ENCODE assay signal across 9 mouse cellular contexts in the genomic region with DNA sequence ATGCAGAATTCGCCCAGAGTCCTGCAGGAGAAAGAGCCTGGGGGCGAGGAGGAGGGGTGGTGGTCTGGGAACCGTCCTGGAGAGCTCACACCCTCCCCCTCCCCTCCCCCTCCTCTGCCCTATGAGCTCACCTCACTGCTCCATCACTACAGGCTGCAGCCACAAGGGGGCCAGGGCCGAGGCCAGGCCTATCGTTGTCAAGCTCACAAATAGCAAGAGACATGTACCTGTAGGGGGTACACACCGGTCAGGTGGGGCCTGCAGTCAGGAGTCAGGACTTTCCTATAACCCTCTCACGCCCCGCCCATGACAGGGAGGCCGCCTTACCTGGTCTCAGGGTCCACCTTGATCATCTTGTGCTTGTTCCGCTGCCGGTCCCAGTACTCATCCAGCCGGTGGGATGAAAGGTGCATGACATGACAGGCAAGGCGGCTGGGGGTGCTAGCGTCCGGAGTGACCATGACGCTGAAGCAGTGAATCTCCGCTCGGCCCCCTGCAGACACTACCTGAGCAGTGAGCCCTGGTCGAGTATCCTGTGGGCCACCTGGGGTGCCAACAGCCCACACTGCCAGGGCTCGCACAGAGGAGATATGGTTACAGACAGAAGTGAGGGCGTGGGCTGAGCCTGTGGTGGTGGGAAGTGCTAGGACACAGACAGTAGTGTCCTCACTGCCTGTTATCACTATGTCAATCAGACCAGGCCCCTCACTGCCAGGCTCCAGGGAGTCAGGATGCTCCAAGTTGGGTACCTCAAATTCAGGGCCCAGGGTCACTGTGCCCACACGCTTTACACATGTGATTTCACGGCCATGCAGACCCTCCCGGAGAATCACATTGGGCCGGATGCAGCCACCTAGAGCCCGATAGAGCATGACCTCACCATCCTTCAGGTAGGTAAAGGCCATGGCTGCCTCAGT. TPM values are rescaled to one million over a fixed set of nuclear protein-coding genes. Genes with fewer than 3 reads are reported as not detected.
DNase-seq lines count a peak whose midpoint lies in the region; ATAC-seq and TF ChIP-seq lines count a peak whose summit lies in the region.
"Had no signal": no experiment of that assay in that cellular context is flagged by ENCODE, and none has a peak within 500 bp of the region (broad histone marks: within the 10 kb centered on the region; RNA-seq: fewer than 3 reads in every experiment).

No protein-coding gene starts in this region.

- no peak for TF ChIP-seq EP300 in heart, postnatal 0 days (IDR thresholded peaks at IDR 0.05; ENCODE audit: low read depth)

- H3K27ac ChIP-seq in heart, postnatal 0 days (ENCODE audit: low read depth): no peak overlapping the region
- no peak overlapping the region for H3K27ac ChIP-seq in heart, embryonic 12.5 days (ENCODE audit: poor library complexity, severe bottlenecking)
- peak overlapping the region; percentile 36; the same call in 1 of the 2 replicates for H3K27ac ChIP-seq in forebrain, embryonic 12.5 days
- H3K27ac ChIP-seq in limb, embryonic 10.5 days: peak overlapping the region; percentile 50; the same call in 1 of the 2 replicates
- no peak overlapping the region for H3K27ac ChIP-seq in neural tube, embryonic 12.5 days
- H3K27ac ChIP-seq: liver, embryonic 13.5 days had no signal

- H3K27me3 ChIP-seq in heart, postnatal 0 days (ENCODE audit: control insufficient read depth, insufficient read depth, low read length): no peaks in the 10 kb centered on the region
- H3K27me3 ChIP-seq in heart, embryonic 12.5 days (replicated peaks): no peaks in the 10 kb centered on the region
- H3K27me3 ChIP-seq in forebrain, embryonic 12.5 days: no peaks in the 10 kb centered on the region
- no peaks in the 10 kb centered on the region for H3K27me3 ChIP-seq in limb, embryonic 10.5 days (ENCODE audit: low read depth, poor library complexity, severe bottlenecking)
- no peaks in the 10 kb centered on the region for H3K27me3 ChIP-seq in neural tube, embryonic 12.5 days (replicated peaks)
- H3K27me3 ChIP-seq: liver, embryonic 13.5 days had no signal

- no peaks in the 10 kb centered on the region for H3K9me3 ChIP-seq in heart, postnatal 0 days (replicated peaks; ENCODE audit: control insufficient read depth, low read length)
- H3K9me3 ChIP-seq in heart, embryonic 12.5 days (replicated peaks): no peaks in the 10 kb centered on the region
- no peaks in the 10 kb centered on the region for H3K9me3 ChIP-seq in forebrain, embryonic 12.5 days
- H3K9me3 ChIP-seq in limb, embryonic 10.5 days (replicated peaks): no peaks in the 10 kb centered on the region
- no peaks in the 10 kb centered on the region for H3K9me3 ChIP-seq in neural tube, embryonic 12.5 days
- H3K9me3 ChIP-seq: liver, embryonic 13.5 days had no signal

- peaks cover 20% of the 10 kb centered on the region for H3K4me1 ChIP-seq in heart, postnatal 0 days (ENCODE audit: control insufficient read depth, insufficient read depth)
- H3K4me1 ChIP-seq in heart, embryonic 12.5 days (replicated peaks): peaks cover 53% of the 10 kb centered on the region
- peaks cover 71% of the 10 kb centered on the region for H3K4me1 ChIP-seq in forebrain, embryonic 12.5 days
- H3K4me1 ChIP-seq in limb, embryonic 10.5 days: peaks cover 70% of the 10 kb centered on the region
- peaks cover 65% of the 10 kb centered on the region for H3K4me1 ChIP-seq in neural tube, embryonic 12.5 days

- TF ChIP-seq CTCF in heart, postnatal 0 days (IDR thresholded peaks at IDR 0.05; ENCODE audit: low read depth): peak; percentile 67

- no peak overlapping the region for H3K9ac ChIP-seq in heart, postnatal 0 days (replicated peaks; ENCODE audit: low read depth, low read length)
- no peak overlapping the region for H3K9ac ChIP-seq in heart, embryonic 12.5 days
- 0 out of 2 replicates have a peak overlapping the region, but pooled peaks have one; percentile 17 for H3K9ac ChIP-seq in forebrain, embryonic 12.5 days
- H3K9ac ChIP-seq in neural tube, embryonic 12.5 days: no peak overlapping the region
- H3K9ac ChIP-seq: liver, embryonic 13.5 days had no signal

- ATAC-seq in heart, postnatal 0 days (ENCODE audit: insufficient read depth, low read depth): no peak
- no peak for ATAC-seq in heart, embryonic 12.5 days (ENCODE audit: insufficient number of reproducible peaks, low FRiP score)
- no peak for ATAC-seq in forebrain, embryonic 12.5 days (ENCODE audit: low FRiP score)
- ATAC-seq in neural tube, embryonic 12.5 days (ENCODE audit: low FRiP score, low read depth): no peak

- DNase-seq in heart, postnatal 0 days (ENCODE audit: low spot score): peak; percentile 45
- DNase-seq in A20 (ENCODE audit: low read depth, low spot score): peak; percentile 78
- peak; percentile 32 to 52 for DNase-seq in adrenal gland, adult 18-20 months (ENCODE audit: low spot score in 2 of 2)
- DNase-seq in limb, embryonic 10.5 days (ENCODE audit: low spot score): peak; percentile 82
- DNase-seq in frontal cortex, postnatal 36 days (ENCODE audit: low spot score in 2 of 2): no peak
- DNase-seq: liver, embryonic 13.5 days had no signal

- no peak overlapping the region for H3K4me3 ChIP-seq in heart, postnatal 0 days (ENCODE audit: low read depth, low read length)
- no peak overlapping the region for H3K4me3 ChIP-seq in heart, embryonic 12.5 days
- H3K4me3 ChIP-seq in forebrain, embryonic 12.5 days (replicated peaks): no peak overlapping the region
- H3K4me3 ChIP-seq in limb, embryonic 10.5 days: peak overlapping the region; percentile 16; the same call in 1 of the 2 replicates
- H3K4me3 ChIP-seq in neural tube, embryonic 12.5 days: no peak overlapping the region
- H3K4me3 ChIP-seq: liver, embryonic 13.5 days had no signal

- whole genome bisulfite sequencing in heart, postnatal 0 days: 48% methylated on average over 26 of the region's 26 CpGs
- 54% methylated on average over 24 of the region's 26 CpGs for WGBS in heart, embryonic 12.5 days
- WGBS in forebrain, embryonic 12.5 days: 47% methylated on average over 26 of the region's 26 CpGs
- WGBS in limb, embryonic 10.5 days: 51% methylated on average over 26 of the region's 26 CpGs
- 58% methylated on average over 26 of the region's 26 CpGs for WGBS in neural tube, embryonic 12.5 days

- no peak overlapping the region for H3K4me2 ChIP-seq in heart, postnatal 0 days (ENCODE audit: low read depth, low read length)
- H3K4me2 ChIP-seq in heart, embryonic 12.5 days: no peak overlapping the region
- peak overlapping the region; percentile 15; the same call in 1 of the 2 replicates for H3K4me2 ChIP-seq in forebrain, embryonic 12.5 days
- H3K4me2 ChIP-seq in neural tube, embryonic 12.5 days (replicated peaks): peak overlapping the region; percentile 79
- H3K4me2 ChIP-seq: liver, embryonic 13.5 days had no signal

- H3K36me3 ChIP-seq in heart, postnatal 0 days (replicated peaks; ENCODE audit: control insufficient read depth, insufficient read depth, low read length): peaks cover 37% of the 10 kb centered on the region
- peaks cover 50% of the 10 kb centered on the region for H3K36me3 ChIP-seq in heart, embryonic 12.5 days
- peaks cover 66% of the 10 kb centered on the region for H3K36me3 ChIP-seq in forebrain, embryonic 12.5 days (replicated peaks)
- H3K36me3 ChIP-seq in limb, embryonic 10.5 days: peaks cover 69% of the 10 kb centered on the region
- peaks cover 53% of the 10 kb centered on the region for H3K36me3 ChIP-seq in neural tube, embryonic 12.5 days

RNA-seq across cellular contexts. Expression of a gene that starts 4.3 kb away (rescaled TPM):
- total RNA-seq in heart, postnatal 0 days (2014; rRNA removed; ENCODE audit: low replicate concordance): 54.0 and 71.1 TPM in 2 replicates
- 38.3 and 39.6 TPM in 2 replicates for polyA plus RNA-seq in heart, postnatal 0 days (2015; fragmentation: Nextera tagmentation; extraction: Ambion mirVana)
- 89.4 and 91.4 TPM in 2 replicates for polyA plus RNA-seq in heart, embryonic 12.5 days (2016; fragmentation: Nextera tagmentation; extraction: Ambion mirVana)
- 10 to 100 TPM; 64.6 to 81.8 TPM for total RNA-seq in adrenal gland, adult 18-20 months (2021)
- polyA plus RNA-seq in forebrain, embryonic 12.5 days (2016; fragmentation: Nextera tagmentation; extraction: Ambion mirVana): 225 and 235 TPM in 2 replicates
- 175 and 214 TPM in 2 replicates for polyA plus RNA-seq in limb, embryonic 10.5 days (2016; fragmentation: Nextera tagmentation; extraction: Ambion mirVana)
- polyA plus RNA-seq in neural tube, embryonic 12.5 days (2016; fragmentation: Nextera tagmentation; extraction: Ambion mirVana): 240 and 254 TPM in 2 replicates

RNA-seq across cellular contexts. Expression of a gene that starts 4.5 kb away (rescaled TPM):
- total RNA-seq in heart, postnatal 0 days (2014; rRNA removed; ENCODE audit: low replicate concordance): 44.9 and 53.2 TPM in 2 replicates
- 21.1 and 25.1 TPM in 2 replicates for polyA plus RNA-seq in heart, postnatal 0 days (2015; fragmentation: Nextera tagmentation; extraction: Ambion mirVana)
- polyA plus RNA-seq in heart, embryonic 12.5 days (2016; fragmentation: Nextera tagmentation; extraction: Ambion mirVana): 79.4 and 80.8 TPM in 2 replicates
- 10 to 100 TPM; 93.9 to 96.2 TPM for total RNA-seq in adrenal gland, adult 18-20 months (2021)
- 254 and 285 TPM in 2 replicates for polyA plus RNA-seq in forebrain, embryonic 12.5 days (2016; fragmentation: Nextera tagmentation; extraction: Ambion mirVana)
- polyA plus RNA-seq in limb, embryonic 10.5 days (2016; fragmentation: Nextera tagmentation; extraction: Ambion mirVana): 165 and 236 TPM in 2 replicates
- polyA plus RNA-seq in neural tube, embryonic 12.5 days (2016; fragmentation: Nextera tagmentation; extraction: Ambion mirVana): 285 and 286 TPM in 2 replicates

RNA-seq across cellular contexts. Expression of a gene that starts 6.8 kb away (rescaled TPM):
- 41.3 and 84.4 TPM in 2 replicates for total RNA-seq in heart, postnatal 0 days (2014; rRNA removed; ENCODE audit: low replicate concordance)
- 82.6 and 86.1 TPM in 2 replicates for polyA plus RNA-seq in heart, postnatal 0 days (2015; fragmentation: Nextera tagmentation; extraction: Ambion mirVana)
- polyA plus RNA-seq in heart, embryonic 12.5 days (2016; fragmentation: Nextera tagmentation; extraction: Ambion mirVana): 49.9 and 55.5 TPM in 2 replicates
- total RNA-seq in adrenal gland, adult 18-20 months (2021): 10 to 100 TPM; 50.8 to 51.0 TPM
- 54.5 and 58.3 TPM in 2 replicates for polyA plus RNA-seq in forebrain, embryonic 12.5 days (2016; fragmentation: Nextera tagmentation; extraction: Ambion mirVana)
- 46.2 and 49.3 TPM in 2 replicates for polyA plus RNA-seq in limb, embryonic 10.5 days (2016; fragmentation: Nextera tagmentation; extraction: Ambion mirVana)
- polyA plus RNA-seq in neural tube, embryonic 12.5 days (2016; fragmentation: Nextera tagmentation; extraction: Ambion mirVana): 67.3 and 69.0 TPM in 2 replicates

RNA-seq across cellular contexts. Expression of a gene that starts 13.9 kb away (rescaled TPM):
- total RNA-seq in heart, postnatal 0 days (2014; rRNA removed; ENCODE audit: low replicate concordance): 69.2 and 87.5 TPM in 2 replicates
- 52.6 and 54.7 TPM in 2 replicates for polyA plus RNA-seq in heart, postnatal 0 days (2015; fragmentation: Nextera tagmentation; extraction: Ambion mirVana)
- 105 and 115 TPM in 2 replicates for polyA plus RNA-seq in heart, embryonic 12.5 days (2016; fragmentation: Nextera tagmentation; extraction: Ambion mirVana)
- total RNA-seq in adrenal gland, adult 18-20 months (2021): 100 to 1,000 TPM in 1 of 2 experiments, 10 to 100 TPM in 1; 99.7 to 135 TPM
- polyA plus RNA-seq in forebrain, embryonic 12.5 days (2016; fragmentation: Nextera tagmentation; extraction: Ambion mirVana): 149 and 159 TPM in 2 replicates
- polyA plus RNA-seq in limb, embryonic 10.5 days (2016; fragmentation: Nextera tagmentation; extraction: Ambion mirVana): 255 and 288 TPM in 2 replicates
- polyA plus RNA-seq in neural tube, embryonic 12.5 days (2016; fragmentation: Nextera tagmentation; extraction: Ambion mirVana): 124 and 134 TPM in 2 replicates

RNA-seq across cellular contexts. Expression of a gene that starts 23.4 kb away (rescaled TPM):
- total RNA-seq in heart, postnatal 0 days (2014; rRNA removed; ENCODE audit: low replicate concordance): 18.7 and 37.8 TPM in 2 replicates
- 16.6 and 17.7 TPM in 2 replicates for polyA plus RNA-seq in heart, postnatal 0 days (2015; fragmentation: Nextera tagmentation; extraction: Ambion mirVana)
- polyA plus RNA-seq in heart, embryonic 12.5 days (2016; fragmentation: Nextera tagmentation; extraction: Ambion mirVana): 18.9 and 21.2 TPM in 2 replicates
- total RNA-seq in adrenal gland, adult 18-20 months (2021): 1 to 10 TPM; 6.2 to 7.9 TPM
- polyA plus RNA-seq in forebrain, embryonic 12.5 days (2016; fragmentation: Nextera tagmentation; extraction: Ambion mirVana): 16.2 and 18.4 TPM in 2 replicates
- 3.7 and 6.5 TPM in 2 replicates for polyA plus RNA-seq in limb, embryonic 10.5 days (2016; fragmentation: Nextera tagmentation; extraction: Ambion mirVana)
- polyA plus RNA-seq in neural tube, embryonic 12.5 days (2016; fragmentation: Nextera tagmentation; extraction: Ambion mirVana): 20.9 and 21.3 TPM in 2 replicates

Comparison
In these comparisons a context has a peak if more than half of its experiments do, and no peak if none do; other contexts are left out.
1. DNase-seq: peak in heart, postnatal 0 days (single experiment), A20 (single experiment), adrenal gland, adult 18-20 months (2 of 2) and limb, embryonic 10.5 days (single experiment); none in frontal cortex, postnatal 36 days (0 of 2).
2. H3K27ac ChIP-seq: peak in forebrain, embryonic 12.5 days (single experiment) and limb, embryonic 10.5 days (single experiment); none in heart, postnatal 0 days (single experiment), heart, embryonic 12.5 days (single experiment) and neural tube, embryonic 12.5 days (single experiment).
3. H3K4me2 ChIP-seq: peak in forebrain, embryonic 12.5 days (single experiment) and neural tube, embryonic 12.5 days (single experiment); none in heart, postnatal 0 days (single experiment) and heart, embryonic 12.5 days (single experiment).